Mouse (Mus musculus): ENCODE results near the gene 0610010K14Rik. TPM values are rescaled to one million over a fixed set of nuclear protein-coding genes. Genes with fewer than 3 reads are reported as not detected.

0610010K14Rik gene
- polyA plus RNA-seq, 1 experiment, result 80.9 TPM

GRCm38 (mm10) chr11:70238591-70239440, 1.1 kb upstream of the 0610010K14Rik start:
- TF ChIP-seq CTCF (IDR thresholded peaks at IDR 0.05; ENCODE audit: insufficient read depth, low read length), result no peak
- TF ChIP-seq POLR2A (IDR thresholded peaks at IDR 0.05; ENCODE audit: borderline replicate concordance, extremely low read depth, low read depth, low read length), result peak; percentile 14; the same call in 1 of the 2 replicates
- peak overlapping the region; percentile 97 for H3K4me3 ChIP-seq (replicated peaks; ENCODE audit: extremely low read depth, low read depth, low read length)
- 8% methylated on average over 23 of the region's 23 CpGs for WGBS
- peak; percentile 19 for DNase-seq
- H3K4me1 ChIP-seq (ENCODE audit: control insufficient read depth, insufficient read depth, low read length), result peaks cover 10% of the 10 kb centered on the region

GRCm38 (mm10) chr11:70236717-70237116, 997 bp downstream of the 0610010K14Rik start:
- WGBS, result 15% methylated on average over 7 of the region's 7 CpGs
- Histone ChIP-seq H3K4me1 (ENCODE audit: control insufficient read depth, insufficient read depth, low read length) (peaks cover 10% of the 10 kb centered on the region), H3K4me3 (replicated peaks; ENCODE audit: extremely low read depth, low read depth, low read length) (peak overlapping the region; percentile 4)
- TF ChIP-seq CTCF (IDR thresholded peaks at IDR 0.05; ENCODE audit: insufficient read depth, low read length), result no peak
- TF ChIP-seq POLR2A (IDR thresholded peaks at IDR 0.05; ENCODE audit: borderline replicate concordance, extremely low read depth, low read depth, low read length), result no peak
- no peak for DNase-seq

- DNase-seq, result no peak
- TF ChIP-seq POLR2A (IDR thresholded peaks at IDR 0.05; ENCODE audit: borderline replicate concordance, extremely low read depth, low read depth, low read length) (no peak), CTCF (IDR thresholded peaks at IDR 0.05; ENCODE audit: insufficient read depth, low read length) (no peak)
- 85% methylated on average over 12 of the region's 12 CpGs for WGBS
- Histone ChIP-seq H3K4me1 (ENCODE audit: control insufficient read depth, insufficient read depth, low read length) (peaks cover 10% of the 10 kb centered on the region), H3K4me3 (replicated peaks; ENCODE audit: extremely low read depth, low read depth, low read length) (no peak overlapping the region)
Measured at GRCm38 (mm10) chr11:70235254-70235900, 2.3 kb downstream of the 0610010K14Rik start.

- H3K4me3 ChIP-seq (replicated peaks; ENCODE audit: extremely low read depth, low read depth, low read length), result no peak overlapping the region
- TF ChIP-seq CTCF (IDR thresholded peaks at IDR 0.05; ENCODE audit: insufficient read depth, low read length) (no peak), POLR2A (IDR thresholded peaks at IDR 0.05; ENCODE audit: borderline replicate concordance, extremely low read depth, low read depth, low read length) (no peak)
- DNase-seq, result no peak
- H3K4me1 ChIP-seq (ENCODE audit: control insufficient read depth, insufficient read depth, low read length), result peaks cover 10% of the 10 kb centered on the region
- WGBS, result 74% methylated on average over 8 of the region's 8 CpGs
Measured at GRCm38 (mm10) chr11:70234497-70234896, 3.2 kb downstream of the 0610010K14Rik start.

GRCm38 (mm10) chr11:70234037-70234436, 3.7 kb downstream of the 0610010K14Rik start:
- H3K4me3 ChIP-seq (replicated peaks; ENCODE audit: extremely low read depth, low read depth, low read length), result peak overlapping the region; percentile 49
- 50% methylated on average over 5 of the region's 5 CpGs for WGBS

GRCm38 (mm10) chr11:70233016-70233415, 4.7 kb downstream of the 0610010K14Rik start:
- Histone ChIP-seq H3K4me3 (replicated peaks; ENCODE audit: extremely low read depth, low read depth, low read length) (peak overlapping the region; percentile 83), H3K4me1 (ENCODE audit: control insufficient read depth, insufficient read depth, low read length) (peaks cover 8% of the 10 kb centered on the region)
- WGBS, result 35% methylated on average over 8 of the region's 8 CpGs
- no peak for TF ChIP-seq CTCF (IDR thresholded peaks at IDR 0.05; ENCODE audit: insufficient read depth, low read length)
- 0 out of 2 replicates have a peak, but pooled peaks have one; percentile 12 for TF ChIP-seq POLR2A (IDR thresholded peaks at IDR 0.05; ENCODE audit: borderline replicate concordance, extremely low read depth, low read depth, low read length)
- peak; percentile 27 for DNase-seq

More at GRCm38 (mm10) chr11:70234037-70234436, 3.7 kb downstream of the 0610010K14Rik start:
- peak; percentile 22 for DNase-seq
- TF ChIP-seq POLR2A (IDR thresholded peaks at IDR 0.05; ENCODE audit: borderline replicate concordance, extremely low read depth, low read depth, low read length) (peak; percentile 55; the same call in 1 of the 2 replicates), CTCF (IDR thresholded peaks at IDR 0.05; ENCODE audit: insufficient read depth, low read length) (no peak)
- H3K4me1 ChIP-seq (ENCODE audit: control insufficient read depth, insufficient read depth, low read length), result peaks cover 10% of the 10 kb centered on the region

- DNase-seq, result peak; percentile 57
- TF ChIP-seq CTCF (IDR thresholded peaks at IDR 0.05; ENCODE audit: insufficient read depth, low read length) (no peak), POLR2A (IDR thresholded peaks at IDR 0.05; ENCODE audit: borderline replicate concordance, extremely low read depth, low read depth, low read length) (0 out of 2 replicates have a peak, but pooled peaks have one; percentile 2)
Measured at GRCm38 (mm10) chr11:70232546-70232945, 5.2 kb downstream of the 0610010K14Rik start.

GRCm38 (mm10) chr11:70230239-70230727, 7.4 kb downstream of the 0610010K14Rik start:
- peak; percentile 87 for DNase-seq
- TF ChIP-seq CTCF (IDR thresholded peaks at IDR 0.05; ENCODE audit: insufficient read depth, low read length), result peak; percentile 92
- TF ChIP-seq POLR2A (IDR thresholded peaks at IDR 0.05; ENCODE audit: borderline replicate concordance, extremely low read depth, low read depth, low read length), result peak; percentile 49; the same call in 1 of the 2 replicates
- WGBS, result under 1% methylated on average over 32 of the region's 32 CpGs
- Histone ChIP-seq H3K4me3 (replicated peaks; ENCODE audit: extremely low read depth, low read depth, low read length) (peak overlapping the region; percentile 73), H3K4me1 (ENCODE audit: control insufficient read depth, insufficient read depth, low read length) (peaks cover 9% of the 10 kb centered on the region)

More at GRCm38 (mm10) chr11:70232546-70232945, 5.2 kb downstream of the 0610010K14Rik start:
- Histone ChIP-seq H3K4me3 (replicated peaks; ENCODE audit: extremely low read depth, low read depth, low read length) (peak overlapping the region; percentile 83), H3K4me1 (ENCODE audit: control insufficient read depth, insufficient read depth, low read length) (peaks cover 8% of the 10 kb centered on the region)
- WGBS, result 17% methylated on average over 9 of the region's 10 CpGs
